Mouse (Mus musculus) hindbrain, embryonic 11.5 days (tissue): Measurements from ENCODE around the gene Zfp512. TPM values are rescaled to one million over a fixed set of nuclear protein-coding genes. Genes with fewer than 3 reads are reported as not detected.
"Not testable (repeated sequence)": the region's sequence is repeated elsewhere in the genome, so short reads cannot be mapped to it uniquely, and the experiment has no call there.

ENCODE experiments used
- ATAC-seq: fragments of 200-750 bp; cut with Nextera tagmentation; 2 replicates; pipeline ENCODE4 v1.8.0; 2017; ENCODE audit warnings: mild to moderate bottlenecking, moderate TSS enrichment, moderate library complexity; ENCODE audit not compliant: low FRiP score
- DNase-seq: peaks from one replicate; pipeline ENCODE4 v3.0.0-alpha.2; 2015; ENCODE audit warnings: low spot score
- H3K27ac ChIP-seq: fragments of 300-500 bp; sonication (generic); 2 replicates; pipeline ENCODE4 v1.5.1; 2014; ENCODE audit warnings: mild to moderate bottlenecking, low read depth, low read length
- H3K27me3 ChIP-seq: fragments of 300-500 bp; sonication (generic); 2 replicates; pipeline ENCODE4 v1.6.1; 2014; ENCODE audit warnings: mild to moderate bottlenecking, low read length, moderate library complexity, mixed read lengths; ENCODE audit not compliant: control insufficient read depth, insufficient read depth
- H3K36me3 ChIP-seq: fragments of 300-500 bp; sonication (generic); 2 replicates; pipeline ENCODE4 v1.6.1; 2014; ENCODE audit warnings: mild to moderate bottlenecking, low read length, moderate library complexity, mixed read lengths; ENCODE audit not compliant: control insufficient read depth, insufficient read depth
- H3K4me1 ChIP-seq: fragments of 300-500 bp; sonication (generic); replicated peaks from 2 replicates; pipeline ENCODE4 v1.6.1; 2014; ENCODE audit warnings: low read length, mixed read lengths; ENCODE audit not compliant: control insufficient read depth, insufficient read depth
- H3K4me2 ChIP-seq: fragments of 300-500 bp; sonication (generic); replicated peaks from 2 replicates; pipeline ENCODE4 v1.6.1; 2014; ENCODE audit warnings: mild to moderate bottlenecking, low read depth, low read length
- H3K4me3 ChIP-seq: fragments of 300-500 bp; sonication (generic); 2 replicates; pipeline ENCODE4 v1.5.1; 2014; ENCODE audit warnings: low read depth, low read length
- H3K9ac ChIP-seq: fragments of 300-500 bp; sonication (generic); 2 replicates; pipeline ENCODE4 v1.6.1; 2014; ENCODE audit warnings: low read depth, low read length
- H3K9me3 ChIP-seq: fragments of 300-500 bp; sonication (generic); 2 replicates; pipeline ENCODE4 v1.6.1; 2016; ENCODE audit warnings: low read length; ENCODE audit not compliant: control insufficient read depth
- WGBS: fragments of 180-500 bp; shearing (Covaris S2); extraction: QIAGEN DNeasy Blood & Tissue Kit; methylation state at CpG from one replicate; pipeline ENCODE4 v1.1.7; 2014; 5-methylcytosine and 5-hydroxymethylcytosine counted together
- polyA plus RNA-seq: library from polyadenylated mRNA; unstranded; fragments of >200 nt; fragmentation: Nextera tagmentation; extraction: Ambion mirVana; gene quantifications from 2 replicates; pipeline ENCODE4 v1.2.1, GENCODE M21; 2014

The Zfp512 gene
- polyA plus RNA-seq, 1 experiment from 2014 or later: 69.4 TPM

DNA sequence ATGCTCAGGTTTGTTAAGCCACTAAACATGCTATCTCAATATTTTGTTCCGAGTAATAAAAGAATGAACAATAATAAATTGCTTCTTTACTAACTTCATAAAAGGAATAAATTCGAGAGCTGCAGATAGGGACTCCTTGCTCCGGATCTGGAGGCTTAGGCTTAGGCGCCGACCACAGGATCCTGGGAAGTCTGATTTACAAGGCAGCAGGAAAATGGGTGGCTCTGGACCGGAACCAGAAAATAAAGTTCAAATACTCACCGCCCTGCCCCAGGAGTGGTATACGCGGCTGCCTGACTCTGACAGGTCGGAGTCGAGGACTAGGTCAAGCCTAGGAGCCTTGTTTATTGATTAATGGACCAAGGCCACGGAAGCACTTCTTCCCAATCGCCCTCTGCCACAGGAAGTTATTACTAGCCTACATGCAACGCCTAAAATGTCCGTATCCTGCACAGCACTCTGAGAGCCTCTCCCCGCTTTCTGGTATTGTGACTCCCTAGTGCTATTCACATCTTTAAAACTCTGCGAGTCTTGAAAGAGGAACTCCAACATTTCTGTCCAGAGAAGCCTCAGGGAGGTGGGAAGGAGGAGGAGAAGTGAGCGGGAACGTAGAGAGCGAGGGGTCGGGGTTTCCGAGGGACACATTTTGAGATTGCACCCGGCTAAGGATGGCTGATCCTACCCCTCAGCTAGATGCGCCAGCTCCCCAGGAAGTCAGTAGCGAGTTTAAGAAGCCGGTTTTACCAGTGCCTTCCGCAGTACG is 74.3 kb downstream of the Zfp512 start, which contains the start of gene Slc4a1ap:
TSS of gene Slc4a1ap (plus strand) at position 642 of the 763 bp plus-strand sequence.
- Histone ChIP-seq H3K9me3 (no peaks in the 10 kb centered on the region), H3K36me3 (peaks cover 6% of the 10 kb centered on the region; the same call in 1 of the 2 replicates), H3K9ac (peak within 1 kb of the TSS; percentile 90), H3K4me1 (0 out of 2 replicates have a peak, but pooled peaks cover 3% of the 10 kb centered on the region), H3K27ac (peak within 1 kb of the TSS; percentile 70; the same call in 1 of the 2 replicates), H3K4me2 (peak within 1 kb of the TSS; percentile 88), H3K27me3 (no peaks in the 10 kb centered on the region), H3K4me3 (peak within 1 kb of the TSS; percentile 99)
- DNase-seq (peak; percentile 85), ATAC-seq (peak; percentile 63)
- WGBS: 1% methylated on average over 28 of the region's 28 CpGs

DNA sequence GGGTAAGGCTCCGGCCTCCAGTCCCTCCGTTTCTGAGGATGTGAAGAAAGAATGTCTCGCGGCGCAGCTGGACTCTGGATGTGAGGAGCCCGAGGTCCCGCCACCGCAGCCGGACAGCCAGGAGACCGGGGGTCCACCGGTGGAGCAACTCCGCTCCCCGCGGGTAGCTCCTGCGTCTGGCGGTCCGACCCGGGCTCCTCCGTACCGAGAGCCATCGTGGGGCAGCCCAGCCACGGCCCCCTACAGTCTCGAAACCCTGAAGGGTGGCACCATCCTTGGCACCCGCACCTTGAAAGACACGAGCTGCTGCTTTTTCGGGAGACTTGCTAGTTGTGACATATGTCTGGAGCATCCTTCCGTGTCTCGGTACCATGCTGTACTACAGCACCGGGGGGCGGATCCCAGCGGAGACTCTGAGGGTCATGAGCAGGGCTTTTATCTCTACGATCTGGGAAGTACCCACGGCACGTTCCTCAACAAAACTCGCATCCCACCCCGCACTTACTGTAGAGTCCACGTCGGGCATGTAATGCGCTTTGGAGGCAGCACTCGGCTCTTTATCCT is 75.0 kb downstream of the Zfp512 start:
- WGBS: 6% methylated on average over 36 of the region's 40 CpGs
- peak overlapping the region; percentile 99 for H3K4me3 ChIP-seq
- ATAC-seq (peak; percentile 27; the same call in 1 of the 2 replicates), DNase-seq (no peak)
- H3K4me2 ChIP-seq: peak overlapping the region; percentile 88
- H3K27ac ChIP-seq: peak overlapping the region; percentile 70; the same call in 1 of the 2 replicates
- H3K36me3 ChIP-seq: peaks cover 9% of the 10 kb centered on the region
- H3K9ac ChIP-seq: peak overlapping the region; percentile 90
- no peaks in the 10 kb centered on the region for H3K27me3 ChIP-seq
- no peaks in the 10 kb centered on the region for H3K9me3 ChIP-seq
- 0 out of 2 replicates have a peak, but pooled peaks cover 3% of the 10 kb centered on the region for H3K4me1 ChIP-seq

DNA sequence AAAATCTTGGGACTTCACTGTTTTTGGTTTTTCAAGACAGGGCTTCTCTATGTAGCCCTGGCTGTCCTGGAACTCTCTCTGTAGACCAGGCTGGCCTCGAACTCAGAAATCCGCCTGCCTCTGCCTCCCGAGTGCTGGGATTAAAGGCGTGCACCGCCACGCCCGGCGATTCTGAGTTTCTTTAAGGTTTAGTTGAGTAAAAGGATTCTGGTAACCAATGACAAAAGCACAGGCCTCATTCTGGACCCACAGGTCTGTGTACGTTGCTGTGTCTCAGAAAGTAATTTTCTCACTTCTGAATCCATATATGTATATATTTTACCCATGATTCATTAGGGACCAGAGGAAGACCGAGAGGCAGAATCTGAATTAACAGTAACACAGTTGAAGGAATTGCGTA is 75.5 kb downstream of the Zfp512 start, which contains the start of gene Supt7l:
TSS of gene Supt7l (minus strand) at position 101 of the 400 bp plus-strand sequence.
- peak within 1 kb of the TSS; percentile 88 for H3K4me2 ChIP-seq
- not testable (repeated sequence) for H3K4me1 ChIP-seq, H3K9me3 ChIP-seq, H3K27me3 ChIP-seq, H3K36me3 ChIP-seq, DNase-seq, ATAC-seq
- peak within 1 kb of the TSS; percentile 70; the same call in 1 of the 2 replicates for H3K27ac ChIP-seq
- 82% methylated on average over 11 of the region's 11 CpGs for WGBS
- H3K9ac ChIP-seq: peak within 1 kb of the TSS; percentile 90
- H3K4me3 ChIP-seq: peak within 1 kb of the TSS; percentile 99

DNA sequence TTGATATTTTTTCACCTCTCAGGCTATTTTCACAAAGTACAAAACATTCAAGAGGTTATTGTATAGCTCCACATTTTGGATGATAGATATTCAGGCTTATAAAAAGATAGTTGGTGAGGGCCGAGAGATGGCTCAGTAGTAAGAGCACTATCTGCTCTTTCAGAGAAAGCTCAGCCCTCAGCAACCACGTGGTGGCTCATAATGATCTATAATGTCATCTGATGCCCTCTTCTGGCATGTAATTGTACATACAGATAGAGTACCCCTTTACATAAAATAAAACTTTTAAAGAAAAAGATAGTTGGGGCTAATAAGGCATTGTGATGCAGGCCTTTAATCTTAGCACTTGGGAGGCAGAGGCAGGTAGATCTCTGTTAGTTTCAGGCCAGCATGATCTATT is 76.3 kb downstream of the Zfp512 start:
- no peak overlapping the region for H3K27ac ChIP-seq
- no peak for ATAC-seq
- 66% methylated on average over 2 of the region's 2 CpGs for WGBS
- peaks cover 7% of the 10 kb centered on the region; the same call in 1 of the 2 replicates for H3K36me3 ChIP-seq
- DNase-seq: no peak
- H3K4me2 ChIP-seq: no peak overlapping the region
- H3K4me1 ChIP-seq: 0 out of 2 replicates have a peak, but pooled peaks cover 3% of the 10 kb centered on the region
- H3K9ac ChIP-seq: no peak overlapping the region
- no peaks in the 10 kb centered on the region for H3K27me3 ChIP-seq
- no peak overlapping the region for H3K4me3 ChIP-seq
- no peaks in the 10 kb centered on the region for H3K9me3 ChIP-seq

Other genes starting within 250 kb of the Zfp512 start
- 148 and 156 TPM in 2 replicates for gene Ppm1g, start 231.7 kb upstream of the Zfp512 start, polyA plus RNA-seq
- gene Nrbp1, start 211.6 kb upstream of the Zfp512 start, polyA plus RNA-seq: 141 and 148 TPM in 2 replicates
- gene Gm9970, start 211.2 kb upstream of the Zfp512 start, polyA plus RNA-seq: 0.50 and 0.80 TPM in 2 replicates
- gene Krtcap3, start 200.7 kb upstream of the Zfp512 start, polyA plus RNA-seq: 3.4 and 5.6 TPM in 2 replicates
- 28.8 and 30.8 TPM in 2 replicates for gene Ift172, start 161.3 kb upstream of the Zfp512 start, polyA plus RNA-seq
- gene Fndc4, start 156.4 kb upstream of the Zfp512 start, polyA plus RNA-seq: 46.7 and 50.6 TPM in 2 replicates
- not detected in 2 replicates for gene Gckr, start 155.0 kb upstream of the Zfp512 start, polyA plus RNA-seq
- 0.08 TPM in 1 of 2 replicates, not detected in the other for gene 4930548H24Rik, start 33.3 kb downstream of the Zfp512 start, polyA plus RNA-seq
- 66.7 and 73.3 TPM in 2 replicates for gene Gpn1, start 42.3 kb downstream of the Zfp512 start, polyA plus RNA-seq
- gene Slc4a1ap, start 74.6 kb downstream of the Zfp512 start, polyA plus RNA-seq: 33.4 and 34.9 TPM in 2 replicates
- gene Supt7l, start 75.4 kb downstream of the Zfp512 start, polyA plus RNA-seq: 21.3 and 27.4 TPM in 2 replicates
- 213 and 215 TPM in 2 replicates for gene Mrpl33, start 144.5 kb downstream of the Zfp512 start, polyA plus RNA-seq
- 2.0 and 2.1 TPM in 2 replicates for gene Rbks, start 245.2 kb downstream of the Zfp512 start, polyA plus RNA-seq
- 36.2 and 44.3 TPM in 2 replicates for gene Babam2, start 245.3 kb downstream of the Zfp512 start, polyA plus RNA-seq